In the genomic region with DNA sequence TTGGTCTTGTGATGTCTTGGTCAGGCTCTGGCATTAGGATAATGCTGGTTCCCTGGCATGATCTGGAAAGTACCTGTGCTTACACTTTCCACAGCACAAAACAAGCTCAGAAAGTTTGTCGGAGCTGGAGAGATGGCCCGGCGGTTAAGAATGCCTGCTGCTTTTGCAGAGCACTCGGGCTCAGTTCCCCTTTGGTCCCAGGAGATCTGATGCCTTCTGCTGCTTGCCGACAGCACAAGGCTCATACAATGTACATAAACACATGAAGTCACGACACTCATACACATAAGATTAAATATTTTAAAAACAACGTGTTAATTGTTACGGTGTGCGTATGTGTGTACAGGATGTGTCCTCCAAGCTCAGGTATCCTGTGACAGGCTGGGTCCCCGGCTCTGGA, we compare ENCODE assay signal across 27 mouse cellular contexts. TPM values are rescaled to one million over a fixed set of nuclear protein-coding genes. Genes with fewer than 3 reads are reported as not detected.
DNase-seq lines count a peak whose midpoint lies in the region; ATAC-seq and TF ChIP-seq lines count a peak whose summit lies in the region.
"Had no signal": no experiment of that assay in that cellular context is flagged by ENCODE, and none has a peak within 500 bp of the region (broad histone marks: within the 10 kb centered on the region; RNA-seq: fewer than 3 reads in every experiment).

No protein-coding gene starts in this region.

- no peak overlapping the region for H3K9ac ChIP-seq in CH12.LX (ENCODE audit: insufficient read depth, low read depth)
- H3K9ac ChIP-seq in hindbrain, embryonic 14.5 days: no peak overlapping the region
- H3K9ac ChIP-seq: embryonic facial prominence, embryonic 15.5 days; forebrain, embryonic 15.5 days; hindbrain, embryonic 13.5 days had no signal

- no peak for TF ChIP-seq EP300 in CH12.LX (IDR thresholded peaks at IDR 0.05; ENCODE audit: low read length)

- in situ Hi-C loops in CH12.LX (cut with MboI; ENCODE audit: low pct_ligation_motif_present, low pct_unique_long_range_greater_than_20kb, low sequenced_read_pairs): no loop called here

- no peak for TF ChIP-seq RAD21 in CH12.LX (IDR thresholded peaks at IDR 0.05; ENCODE audit: low read depth, low read length)

- H3K36me3 ChIP-seq in CH12.LX (replicated peaks in 1 of 2; ENCODE audit: control insufficient read depth in 1 of 2, insufficient read depth in 1 of 2, low read length in 1 of 2): peaks cover 0 to 16% of the 10 kb centered on the region in 2 experiments
- H3K36me3 ChIP-seq in splenic B cell, adult 2 months (ENCODE audit: control insufficient read depth, insufficient read depth, low read length, poor library complexity, severe bottlenecking): peaks cover 1% of the 10 kb centered on the region; the same call in 1 of the 2 replicates
- peaks cover 7% of the 10 kb centered on the region; the same call in 1 of the 2 replicates for H3K36me3 ChIP-seq in hindbrain, embryonic 14.5 days (replicated peaks; ENCODE audit: control insufficient read depth, insufficient read depth)
- H3K36me3 ChIP-seq: forebrain, embryonic 15.5 days had no signal

- peak; percentile 72 to 76 for DNase-seq in B cell, adult 2 months
- DNase-seq in CH12.LX (ENCODE audit: extremely low read depth): peak; percentile 82
- DNase-seq in splenic B cell, adult 2 months (ENCODE audit: low read depth, low spot score): peak; percentile 86
- DNase-seq in testis, postnatal 14 days (ENCODE audit: low spot score): no peak
- no peak for DNase-seq in hindbrain, embryonic 14.5 days (ENCODE audit: low spot score)
- DNase-seq: adrenal gland, postnatal 14 days; cerebellum, adult 18-20 months; cerebellum, postnatal 10 days; embryo, embryonic 11 days; gastrocnemius, postnatal 36 days; heart, adult 11 months; heart, postnatal 10 days had no signal

- no peak for TF ChIP-seq POLR2A in CH12.LX (IDR thresholded peaks at IDR 0.05; ENCODE audit: low read depth, low read length)

- H3K27me3 ChIP-seq in CH12.LX (replicated peaks): no peaks in the 10 kb centered on the region
- H3K27me3 ChIP-seq in splenic B cell, adult 2 months (ENCODE audit: control insufficient read depth, insufficient read depth, low read length, poor library complexity, severe bottlenecking): no peaks in the 10 kb centered on the region
- H3K27me3 ChIP-seq in hindbrain, embryonic 14.5 days (ENCODE audit: control insufficient read depth, insufficient read depth, low read length): no peaks in the 10 kb centered on the region
- H3K27me3 ChIP-seq: embryonic facial prominence, embryonic 15.5 days; forebrain, embryonic 15.5 days; hindbrain, embryonic 13.5 days; Patski had no signal

- ATAC-seq in monocyte, adult 5-6 weeks (replicated peaks; ENCODE audit: insufficient number of reproducible peaks, low FRiP score, low TSS enrichment, poor library complexity, severe bottlenecking): 0 out of 2 replicates have a peak, but pooled peaks have one; percentile 32
- no peak for ATAC-seq in hindbrain, embryonic 14.5 days (ENCODE audit: low FRiP score)
- ATAC-seq: activated CD4-positive, CD25-positive, alpha-beta regulatory T cell, adult 4 months; CD4-positive, CD25-positive, alpha-beta regulatory T cell, adult 4 months; forebrain, embryonic 15.5 days; Patski had no signal

- H3K4me1 ChIP-seq in CH12.LX (ENCODE audit: control insufficient read depth in 1 of 2, insufficient read depth in 2 of 2): peaks cover 4 to 37% of the 10 kb centered on the region in 2 experiments
- no peaks in the 10 kb centered on the region for H3K4me1 ChIP-seq in hindbrain, embryonic 14.5 days (replicated peaks; ENCODE audit: control insufficient read depth, insufficient read depth, low read length)
- H3K4me1 ChIP-seq: forebrain, embryonic 15.5 days; hindbrain, embryonic 13.5 days had no signal

- 87% methylated on average over 10 of the region's 10 CpGs for WGBS in hindbrain, embryonic 14.5 days

- H3K9me3 ChIP-seq in CH12.LX (replicated peaks; ENCODE audit: low read length): no peaks in the 10 kb centered on the region
- no peaks in the 10 kb centered on the region for H3K9me3 ChIP-seq in hindbrain, embryonic 14.5 days (ENCODE audit: control insufficient read depth, low read length)
- H3K9me3 ChIP-seq: embryonic facial prominence, embryonic 15.5 days; forebrain, embryonic 10.5 days; forebrain, embryonic 15.5 days; hindbrain, embryonic 13.5 days had no signal

- H3K27ac ChIP-seq in CH12.LX (ENCODE audit: insufficient read depth, low read depth): peak overlapping the region; percentile 9
- H3K27ac ChIP-seq in hindbrain, embryonic 14.5 days: no peak overlapping the region
- H3K27ac ChIP-seq: embryonic facial prominence, embryonic 15.5 days; forebrain, embryonic 10.5 days; forebrain, embryonic 15.5 days; hindbrain, embryonic 13.5 days had no signal

- no peak for TF ChIP-seq CTCF in CH12.LX (conservative IDR thresholded peaks at IDR 0.05 in 1 of 2, IDR thresholded peaks at IDR 0.05 in 1 of 2; ENCODE audit: low read depth in 2 of 2, low read length in 2 of 2)

- H3K4me3 ChIP-seq in CH12.LX (replicated peaks in 1 of 3; ENCODE audit: low read depth in 2 of 3, low read length in 2 of 3, poor library complexity in 1 of 3): no peak overlapping the region
- H3K4me3 ChIP-seq in hindbrain, embryonic 14.5 days (replicated peaks; ENCODE audit: low read length): no peak overlapping the region
- H3K4me3 ChIP-seq: embryonic facial prominence, embryonic 15.5 days; erythroblast, embryonic 14.5 days; forebrain, embryonic 10.5 days; forebrain, embryonic 15.5 days; hindbrain, embryonic 13.5 days had no signal

- peak overlapping the region; percentile 19; the same call in 1 of the 2 replicates for H3K4me2 ChIP-seq in CH12.LX (ENCODE audit: insufficient read depth, low read depth, poor library complexity, severe bottlenecking)
- no peak overlapping the region for H3K4me2 ChIP-seq in hindbrain, embryonic 14.5 days (replicated peaks)
- H3K4me2 ChIP-seq: embryonic facial prominence, embryonic 15.5 days; forebrain, embryonic 15.5 days; hindbrain, embryonic 13.5 days had no signal

- dilution Hi-C loops in CH12.LX (cut with MboI; ENCODE audit: extremely low pct_ligation_motif_present, extremely low pct_unique_long_range_greater_than_20kb, low sequenced_read_pairs): no loop called here

- no peaks in the 10 kb centered on the region for H3K79me2 ChIP-seq in CH12.LX (replicated peaks; ENCODE audit: control insufficient read depth, extremely low read depth, insufficient read depth, poor library complexity, severe bottlenecking)

TF ChIP-seq in CH12.LX, 34 proteins besides CTCF, POLR2A, EP300 and RAD21:
- peak; percentile 94 for TF ChIP-seq TBP (conservative IDR thresholded peaks at IDR 0.05; ENCODE audit: low read depth, low read length)
- no peak for TF ChIP-seq MEF2A (IDR thresholded peaks at IDR 0.05; ENCODE audit: borderline replicate concordance, low read depth, low read length)
- 0 out of 2 replicates have a peak, but pooled peaks have one; percentile 15 for TF ChIP-seq JUND (conservative IDR thresholded peaks at IDR 0.05; ENCODE audit: low read depth, low read length)
- TF ChIP-seq ETS1 (conservative IDR thresholded peaks at IDR 0.05; ENCODE audit: low read depth, low read length): peak; percentile 43
- TF ChIP-seq IRF4 (IDR thresholded peaks at IDR 0.05; ENCODE audit: low read depth, low read length): peak; percentile 26; the same call in 1 of the 2 replicates
- TF ChIP-seq RCOR1 (conservative IDR thresholded peaks at IDR 0.05; ENCODE audit: low read depth, low read length): no peak
- no peak for TF ChIP-seq JUN (IDR thresholded peaks at IDR 0.05; ENCODE audit: insufficient read depth, low read depth, low read length)
- TF ChIP-seq MAX (IDR thresholded peaks at IDR 0.05; ENCODE audit: low read length): 0 out of 2 replicates have a peak, but pooled peaks have one; percentile 29
- no peak for TF ChIP-seq MAFK (IDR thresholded peaks at IDR 0.05; ENCODE audit: insufficient replicate concordance, low read length)
- TF ChIP-seq BHLHE40 (IDR thresholded peaks at IDR 0.05; ENCODE audit: low read depth, low read length): 0 out of 2 replicates have a peak, but pooled peaks have one; percentile 15
- peak; percentile 98 for TF ChIP-seq UBTF (IDR thresholded peaks at IDR 0.05; ENCODE audit: low read depth, low read length)

RNA-seq across cellular contexts. Expression of gene Ghdc, which starts 5.2 kb away (rescaled TPM):
- total RNA-seq in CH12.LX (2012; rRNA removed) (16.6 and 17.0 TPM in 2 replicates), CH12.LX (2014; rRNA removed) (10.9 and 11.5 TPM in 2 replicates)
- 16.7 and 17.9 TPM in 2 replicates for polyA plus RNA-seq in CH12.LX (2012; ENCODE audit: insufficient read length, low read depth)
- 4.7 to 7.0 TPM (median 6.8 TPM) in 3 replicates for total RNA-seq in monocyte, adult 5-6 weeks (2017)
- polyA plus RNA-seq in hindbrain, embryonic 14.5 days (2014; fragmentation: Nextera tagmentation; extraction: Ambion mirVana): 2.7 and 4.4 TPM in 2 replicates

RNA-seq across cellular contexts. Expression of gene Hcrt, which starts 13.2 kb away (rescaled TPM):
- not detected in 2 replicates for total RNA-seq in CH12.LX (2012; rRNA removed)
- total RNA-seq in CH12.LX (2014; rRNA removed): not detected in 2 replicates
- not detected in 2 replicates for polyA plus RNA-seq in CH12.LX (2012; ENCODE audit: insufficient read length, low read depth)
- not detected in 3 replicates for total RNA-seq in monocyte, adult 5-6 weeks (2017)
- 0.78 TPM in 1 of 2 replicates, not detected in the other for polyA plus RNA-seq in hindbrain, embryonic 14.5 days (2014; fragmentation: Nextera tagmentation; extraction: Ambion mirVana)
- total RNA-seq: adrenal gland, adult 18-20 months; adrenal gland, postnatal 14 days; gastrocnemius, adult 8-10 months; gastrocnemius, postnatal 36 days; heart, postnatal 10 days; hematopoietic stem cell, adult 5-6 weeks; MEL had no signal
- polyA plus RNA-seq: activated CD4-positive, CD25-positive, alpha-beta regulatory T cell, adult 4 months; CD4-positive, CD25-positive, alpha-beta regulatory T cell, adult 4 months; embryonic facial prominence, embryonic 11.5 days; embryonic facial prominence, embryonic 15.5 days; erythroblast, embryonic 14.5 days; forebrain, embryonic 10.5 days; heart, embryonic 14.5 days; Patski had no signal

RNA-seq across cellular contexts. Expression of gene Kcnh4, which starts 16.2 kb away (rescaled TPM):
- total RNA-seq in CH12.LX (2012; rRNA removed): 1.8 and 2.2 TPM in 2 replicates
- 0.87 and 1.0 TPM in 2 replicates for total RNA-seq in CH12.LX (2014; rRNA removed)
- 3.4 and 4.0 TPM in 2 replicates for polyA plus RNA-seq in CH12.LX (2012; ENCODE audit: insufficient read length, low read depth)
- not detected in 3 replicates for total RNA-seq in monocyte, adult 5-6 weeks (2017)
- 7.6 and 8.8 TPM in 2 replicates for polyA plus RNA-seq in hindbrain, embryonic 14.5 days (2014; fragmentation: Nextera tagmentation; extraction: Ambion mirVana)
- total RNA-seq: gastrocnemius, adult 8-10 months; gastrocnemius, postnatal 36 days; heart, postnatal 10 days; hematopoietic stem cell, adult 5-6 weeks had no signal
- polyA plus RNA-seq: CD4-positive, CD25-positive, alpha-beta regulatory T cell, adult 4 months; erythroblast, embryonic 14.5 days; heart, embryonic 14.5 days had no signal

RNA-seq across cellular contexts. Expression of gene Rab5c, which starts 37.9 kb away (rescaled TPM):
- total RNA-seq in CH12.LX (2012; rRNA removed) (121 and 144 TPM in 2 replicates), CH12.LX (2014; rRNA removed) (135 and 150 TPM in 2 replicates)
- polyA plus RNA-seq in CH12.LX (2012; ENCODE audit: insufficient read length, low read depth): 144 and 156 TPM in 2 replicates
- total RNA-seq in monocyte, adult 5-6 weeks (2017): 163 to 176 TPM (median 171 TPM) in 3 replicates
- polyA plus RNA-seq in hindbrain, embryonic 14.5 days (2014; fragmentation: Nextera tagmentation; extraction: Ambion mirVana): 80.5 and 105 TPM in 2 replicates

Comparison
In these comparisons a context has a peak if more than half of its experiments do, and no peak if none do; other contexts are left out.
1. DNase-seq: peak in B cell, adult 2 months (2 of 2), CH12.LX (single experiment) and splenic B cell, adult 2 months (single experiment); none in testis, postnatal 14 days (single experiment) and hindbrain, embryonic 14.5 days (single experiment).